Mouse (Mus musculus) ES-Bruce4 (cell line): ENCODE results near the gene Actl6b.

Experiments used
- CTCF ChIP-seq: IDR thresholded peaks from one replicate; pipeline ENCODE4 v1.8.1; 2011; ENCODE audit warnings: low read depth, low read length
- EP300 ChIP-seq: IDR thresholded peaks from 2 replicates; pipeline ENCODE4 v1.6.1; 2011; ENCODE audit warnings: low read depth, low read length; ENCODE audit not compliant: insufficient read depth
- POLR2A ChIP-seq: IDR thresholded peaks from one replicate; pipeline ENCODE4 v1.8.1; 2011; ENCODE audit warnings: low read length; ENCODE audit not compliant: insufficient read depth

DNA sequence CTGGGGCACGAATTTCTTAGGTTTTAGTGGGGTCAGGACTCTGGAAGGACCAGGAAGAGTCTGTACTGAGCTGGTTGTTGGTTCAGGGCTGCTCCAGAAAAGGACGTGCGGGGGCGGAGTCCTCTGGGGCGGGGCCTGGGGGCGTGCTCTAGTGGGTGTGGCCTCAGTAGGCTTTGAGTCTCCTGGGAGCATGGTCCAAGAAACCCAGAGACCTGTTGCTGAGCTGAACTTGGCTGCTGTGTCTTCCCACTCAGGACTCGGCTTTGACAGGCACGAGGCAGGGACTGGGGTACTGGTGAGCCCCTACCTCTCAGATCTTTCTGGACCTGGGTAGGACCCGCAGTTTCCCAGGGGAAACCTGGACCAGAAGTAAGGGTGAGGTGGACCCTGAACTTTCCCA lies 16.3 kb downstream of the Actl6b start, which contains the start of gene Tfr2:
- no peak for TF ChIP-seq EP300
- TF ChIP-seq CTCF, result no peak
- no peak for TF ChIP-seq POLR2A
